Mouse (Mus musculus) bone marrow, adult 2 months (tissue): ENCODE data around the gene Map6. TPM values are rescaled to one million over a fixed set of nuclear protein-coding genes. Genes with fewer than 3 reads are reported as not detected.
A peak's percentile ranks its signal among the peaks of the same experiment; 100 is the strongest.

Source experiments
- H3K27ac ChIP-seq: fragments of 200-500 bp; 2 replicates; pipeline ENCODE4 v1.5.1; 2012; ENCODE audit warnings: low read depth, mild to moderate bottlenecking, control low read depth, inconsistent platforms, low read length; ENCODE audit not compliant: control insufficient read depth, poor library complexity, insufficient read depth
- H3K4me1 ChIP-seq: fragments of 200-500 bp; 2 replicates; pipeline ENCODE4 v1.6.1; 2011; ENCODE audit warnings: low read length; ENCODE audit not compliant: control insufficient read depth, insufficient read depth
- H3K4me3 ChIP-seq: fragments of 200-500 bp; replicated peaks from 2 replicates; pipeline ENCODE3; 2011; ENCODE audit warnings: mild to moderate bottlenecking, low read depth, low read length, control low read depth; ENCODE audit not compliant: control insufficient read depth
- CTCF ChIP-seq: fragments of 200-500 bp; IDR thresholded peaks from 2 replicates; pipeline ENCODE4 v1.5.1; 2011; ENCODE audit warnings: low read length, control low read depth; ENCODE audit not compliant: control insufficient read depth, insufficient read depth
- POLR2A ChIP-seq: fragments of 200-500 bp; IDR thresholded peaks from 2 replicates; pipeline ENCODE4 v1.6.1; 2011; ENCODE audit warnings: low read depth, mild to moderate bottlenecking, control low read depth, low read length, borderline replicate concordance; ENCODE audit not compliant: control insufficient read depth
- WGBS: fragments of 180-500 bp; shearing (Covaris S2); methylation state at CpG from one replicate; pipeline ENCODE4 v1.1.7; 2018; 5-methylcytosine and 5-hydroxymethylcytosine counted together
- polyA plus RNA-seq: library from polyadenylated mRNA; stranded (reverse); fragments of >200 nt; gene quantifications from 2 replicates; pipeline ENCODE4 v1.2.4, GENCODE M21; 2011; ENCODE audit warnings: low replicate concordance; ENCODE audit not compliant: missing spikeins, insufficient read depth, insufficient read length

The Map6 gene
- polyA plus RNA-seq, 1 experiment, result 1.7 TPM

GRCm38 (mm10) chr7:99312058-99312457 lies 44.8 kb downstream of the Map6 start:
- H3K4me1 ChIP-seq, result peaks cover 4% of the 10 kb centered on the region; the same call in 1 of the 2 replicates
- TF ChIP-seq CTCF, result no peak
- TF ChIP-seq POLR2A, result no peak

GRCm38 (mm10) chr7:99312671-99313143 lies 45.5 kb downstream of the Map6 start:
- 50% methylated on average over 8 of the region's 8 CpGs for WGBS
- peaks cover 4% of the 10 kb centered on the region; the same call in 1 of the 2 replicates for H3K4me1 ChIP-seq
- no peak for TF ChIP-seq CTCF
- TF ChIP-seq POLR2A, result no peak
- no peak overlapping the region for H3K4me3 ChIP-seq
- H3K27ac ChIP-seq, result no peak overlapping the region

More at GRCm38 (mm10) chr7:99312058-99312457, 44.8 kb downstream of the Map6 start:
- WGBS, result 77% methylated on average over 4 of the region's 4 CpGs
- Histone ChIP-seq H3K4me3 (no peak overlapping the region), H3K27ac (no peak overlapping the region)

GRCm38 (mm10) chr7:99313253-99313652 lies 46.0 kb downstream of the Map6 start:
- 83% methylated on average over 8 of the region's 8 CpGs for WGBS
- TF ChIP-seq CTCF, result no peak
- TF ChIP-seq POLR2A, result no peak
- H3K4me3 ChIP-seq, result no peak overlapping the region
- peaks cover 4% of the 10 kb centered on the region; the same call in 1 of the 2 replicates for H3K4me1 ChIP-seq
- no peak overlapping the region for H3K27ac ChIP-seq

- no peak overlapping the region for H3K4me3 ChIP-seq
- peaks cover 4% of the 10 kb centered on the region; the same call in 1 of the 2 replicates for H3K4me1 ChIP-seq
- peak overlapping the region; percentile 43; the same call in 1 of the 2 replicates for H3K27ac ChIP-seq
- TF ChIP-seq CTCF (no peak), POLR2A (no peak)
- WGBS, result 23% methylated on average over 4 of the region's 4 CpGs
Measured at GRCm38 (mm10) chr7:99314565-99314964, 47.3 kb downstream of the Map6 start.

- TF ChIP-seq POLR2A (no peak), CTCF (no peak)
- 79% methylated on average over 7 of the region's 7 CpGs for WGBS
- Histone ChIP-seq H3K27ac (no peak overlapping the region), H3K4me1 (peaks cover 4% of the 10 kb centered on the region; the same call in 1 of the 2 replicates), H3K4me3 (no peak overlapping the region)
Measured at GRCm38 (mm10) chr7:99316207-99316606, 49.0 kb downstream of the Map6 start.

GRCm38 (mm10) chr7:99317475-99317874 lies 50.2 kb downstream of the Map6 start:
- WGBS, result 47% methylated on average over 7 of the region's 7 CpGs
- no peak overlapping the region for H3K4me3 ChIP-seq
- H3K4me1 ChIP-seq, result peaks cover 2% of the 10 kb centered on the region; the same call in 1 of the 2 replicates
- TF ChIP-seq POLR2A (no peak), CTCF (no peak)
- H3K27ac ChIP-seq, result no peak overlapping the region

GRCm38 (mm10) chr7:99320524-99320923 lies 53.3 kb downstream of the Map6 start:
- H3K4me3 ChIP-seq, result no peak overlapping the region
- no peak for TF ChIP-seq POLR2A
- no peak for TF ChIP-seq CTCF
- no peak overlapping the region for H3K27ac ChIP-seq
- no peaks in the 10 kb centered on the region; the same call in 1 of the 2 replicates for H3K4me1 ChIP-seq
- WGBS, result 45% methylated on average over 14 of the region's 14 CpGs

- no peak for TF ChIP-seq POLR2A
- Histone ChIP-seq H3K27ac (no peak overlapping the region), H3K4me1 (no peaks in the 10 kb centered on the region; the same call in 1 of the 2 replicates), H3K4me3 (no peak overlapping the region)
- WGBS, result 81% methylated on average over 6 of the region's 6 CpGs
Measured at GRCm38 (mm10) chr7:99322691-99323320, 55.6 kb downstream of the Map6 start.

GRCm38 (mm10) chr7:99323321-99323700 lies 56.1 kb downstream of the Map6 start:
- TF ChIP-seq POLR2A (no peak), CTCF (no peak)
- no peaks in the 10 kb centered on the region; the same call in 1 of the 2 replicates for H3K4me1 ChIP-seq
- WGBS, result 78% methylated on average over 9 of the region's 9 CpGs
- no peak overlapping the region for H3K4me3 ChIP-seq
- H3K27ac ChIP-seq, result no peak overlapping the region
